Mouse (Mus musculus): ENCODE measurements around the gene Cr2.

DNA sequence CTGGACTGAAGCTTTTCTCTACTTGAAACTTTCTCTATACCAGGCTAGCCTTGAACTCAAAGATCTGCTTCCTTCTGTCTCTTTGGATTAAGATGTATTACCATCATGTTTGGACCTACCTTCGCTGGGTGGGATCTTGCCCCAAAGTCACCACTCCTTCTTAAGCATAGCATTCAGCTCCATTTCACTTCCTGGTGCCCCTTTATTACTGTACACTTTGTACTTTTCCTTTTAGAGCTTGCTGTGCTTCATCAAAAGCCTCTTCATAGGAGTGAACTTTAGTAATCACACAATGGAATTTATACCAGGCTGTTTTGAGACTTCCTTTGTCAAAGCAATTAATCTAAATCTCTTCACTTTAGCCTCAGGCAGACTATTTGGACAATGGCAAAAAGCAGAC lies 78.5 kb downstream of the Cr2 start:
- TF ChIP-seq CTCF (IDR thresholded peaks at IDR 0.05; ENCODE audit: insufficient read depth, low read length), result no peak
- TF ChIP-seq POLR2A (IDR thresholded peaks at IDR 0.05; ENCODE audit: borderline replicate concordance, extremely low read depth, low read depth, low read length), result no peak
